Mouse (Mus musculus): ENCODE results near the gene Zfp36.
A peak's percentile ranks its signal among the peaks of the same experiment; 100 is the strongest.

Zfp36 gene

GRCm38 (mm10) chr7:28338108-28338998 is 41.7 kb downstream of the Zfp36 start, which contains the start of gene Supt5:
TSS of gene Supt5 (minus strand) at chr7:28338746.
- peak; percentile 96 for DNase-seq (ENCODE audit: low spot score)

GRCm38 (mm10) chr7:28335471-28335870 is 44.6 kb downstream of the Zfp36 start:
- DNase-seq (ENCODE audit: low spot score) = no peak

GRCm38 (mm10) chr7:28334534-28334933 is 45.5 kb downstream of the Zfp36 start:
- DNase-seq (ENCODE audit: low spot score) = peak; percentile 38

- no peak for DNase-seq (ENCODE audit: low spot score)
Observed at GRCm38 (mm10) chr7:28328260-28328659, 51.8 kb downstream of the Zfp36 start.
